Mouse (Mus musculus) MEL (cell line): ENCODE data around the gene Cdh13. TPM values are rescaled to one million over a fixed set of nuclear protein-coding genes. Genes with fewer than 3 reads are reported as not detected.

Experiments
- DNase-seq: peaks from one replicate; pipeline ENCODE4 v3.0.0; 2011; ENCODE audit warnings: low read depth, low spot score
- H3K27ac ChIP-seq: 2 replicates; pipeline ENCODE4 v1.5.1; 2012; ENCODE audit warnings: low read depth, mild to moderate bottlenecking, control low read depth, low read length, moderate library complexity; ENCODE audit not compliant: control insufficient read depth
- H3K27me3 ChIP-seq, 2 experiments: fragments of 150-350 bp in 1 of 2; sonication (generic) in 1 of 2; 2 replicates each; pipeline ENCODE4 v1.6.1; 2012; ENCODE audit warnings: low read length in 2 of 2, mild to moderate bottlenecking in 2 of 2, improper control_type of control experiment in 1 of 2, moderate library complexity in 1 of 2; ENCODE audit not compliant: insufficient read depth in 2 of 2, control insufficient read depth in 1 of 2
- H3K36me3 ChIP-seq, 2 experiments: 2 replicates each; pipeline ENCODE4 v1.6.1; 2012 to 2014; ENCODE audit warnings: low read length in 2 of 2, improper control_type of control experiment in 1 of 2, inconsistent platforms in 1 of 2, mild to moderate bottlenecking in 1 of 2; ENCODE audit not compliant: insufficient read depth in 2 of 2, control insufficient read depth in 1 of 2
- H3K4me1 ChIP-seq, 2 experiments: fragments of 150-350 bp in 1 of 2; sonication (generic) in 1 of 2; 2 replicates each; pipeline ENCODE4 v1.6.1; 2012; ENCODE audit warnings: low read length in 2 of 2, improper control_type of control experiment in 1 of 2, mild to moderate bottlenecking in 1 of 2; ENCODE audit not compliant: insufficient read depth in 2 of 2, control insufficient read depth in 1 of 2
- H3K4me3 ChIP-seq, 2 experiments: fragments of 150-350 bp in 1 of 2; sonication (generic) in 1 of 2; 2 replicates each; pipeline ENCODE4 v1.5.1; 2012; ENCODE audit warnings: low read depth in 2 of 2, low read length in 2 of 2, mild to moderate bottlenecking in 2 of 2, moderate library complexity in 2 of 2, control low read depth in 1 of 2, improper control_type of control experiment in 1 of 2; ENCODE audit not compliant: control insufficient read depth in 1 of 2, insufficient read depth in 1 of 2
- H3K79me2 ChIP-seq: 2 replicates; pipeline ENCODE4 v1.6.1; 2012; ENCODE audit warnings: mild to moderate bottlenecking, low read length, moderate library complexity; ENCODE audit not compliant: control insufficient read depth, poor library complexity, insufficient read depth
- H3K9ac ChIP-seq: 2 replicates; pipeline ENCODE4 v1.6.1; 2012; ENCODE audit warnings: low read depth, mild to moderate bottlenecking, control low read depth, low read length, moderate library complexity; ENCODE audit not compliant: control insufficient read depth, poor library complexity, severe bottlenecking
- H3K9me3 ChIP-seq: fragments of 150-350 bp; sonication (generic); replicated peaks from 2 replicates; pipeline ENCODE4 v1.6.1; 2012; ENCODE audit warnings: mild to moderate bottlenecking, low read length, improper control_type of control experiment, moderate library complexity; ENCODE audit not compliant: insufficient read depth
- BHLHE40 ChIP-seq: IDR thresholded peaks from 2 replicates; pipeline ENCODE4 v1.6.1; 2012; ENCODE audit warnings: low read depth, mild to moderate bottlenecking, inconsistent platforms, low read length, improper control_type of control experiment, borderline replicate concordance
- CTCF ChIP-seq, 3 experiments: IDR thresholded peaks in 2 of 3; conservative IDR thresholded peaks in 1 of 3; 2 replicates each; pipeline ENCODE4 v1.5.1; 2011 to 2012; ENCODE audit warnings: low read length in 3 of 3, low read depth in 2 of 3, mild to moderate bottlenecking in 2 of 3, improper control_type of control experiment in 1 of 3, inconsistent platforms in 1 of 3, mixed read lengths in 1 of 3, moderate library complexity in 1 of 3; ENCODE audit not compliant: control insufficient read depth in 1 of 3, insufficient read depth in 1 of 3, poor library complexity in 1 of 3, severe bottlenecking in 1 of 3
- EP300 ChIP-seq, 2 experiments: IDR thresholded peaks; 2 replicates each; pipeline ENCODE4 v1.6.1; 2011; ENCODE audit warnings: improper control_type of control experiment in 2 of 2, low read length in 2 of 2, low read depth in 1 of 2, mild to moderate bottlenecking in 1 of 2
- GATA1 ChIP-seq: IDR thresholded peaks from 2 replicates; pipeline ENCODE4 v1.6.1; 2011; ENCODE audit warnings: low read depth, low read length, improper control_type of control experiment
- KAT2A ChIP-seq: conservative IDR thresholded peaks from 2 replicates; pipeline ENCODE4 v1.6.1; 2012; ENCODE audit warnings: low read depth, low read length, improper control_type of control experiment, inconsistent platforms
- MAFK ChIP-seq: IDR thresholded peaks from 2 replicates; pipeline ENCODE4 v1.6.1; 2011; ENCODE audit warnings: low read depth, mild to moderate bottlenecking, low read length, improper control_type of control experiment, borderline replicate concordance
- MEF2A ChIP-seq: IDR thresholded peaks from 2 replicates; pipeline ENCODE4 v1.6.1; 2014; ENCODE audit warnings: low read depth, mild to moderate bottlenecking, inconsistent platforms, low read length, improper control_type of control experiment; ENCODE audit not compliant: poor library complexity, insufficient replicate concordance, severe bottlenecking; ENCODE audit errors: extremely low read depth
- MXI1 ChIP-seq: IDR thresholded peaks from 2 replicates; pipeline ENCODE4 v1.6.1; 2011; ENCODE audit warnings: mild to moderate bottlenecking, low read depth, low read length, improper control_type of control experiment
- MYC ChIP-seq: IDR thresholded peaks from 2 replicates; pipeline ENCODE4 v1.6.1; 2011; ENCODE audit warnings: low read depth, mild to moderate bottlenecking, low read length, improper control_type of control experiment, moderate library complexity
- NRF1 ChIP-seq: IDR thresholded peaks from 2 replicates; pipeline ENCODE4 v1.6.1; 2014; ENCODE audit warnings: low read depth, mild to moderate bottlenecking, inconsistent platforms, low read length, improper control_type of control experiment, moderate library complexity; ENCODE audit not compliant: poor library complexity, insufficient read depth, severe bottlenecking
- POLR2A ChIP-seq, 2 experiments: IDR thresholded peaks; 2 replicates each; pipeline ENCODE4 v1.6.1; 2011 to 2012; ENCODE audit warnings: low read length in 2 of 2, mild to moderate bottlenecking in 2 of 2, control low read depth in 1 of 2, improper control_type of control experiment in 1 of 2, low read depth in 1 of 2, moderate library complexity in 1 of 2; ENCODE audit not compliant: control insufficient read depth in 1 of 2, insufficient read depth in 1 of 2, poor library complexity in 1 of 2
- POLR2AphosphoS5 ChIP-seq: IDR thresholded peaks from 2 replicates; pipeline ENCODE4 v1.6.1; 2012; ENCODE audit warnings: low read depth, borderline replicate concordance, mild to moderate bottlenecking, inconsistent platforms, low read length, moderate library complexity, mixed read lengths
- RAD21 ChIP-seq: IDR thresholded peaks from 2 replicates; pipeline ENCODE4 v1.6.1; 2011; ENCODE audit warnings: mild to moderate bottlenecking, low read depth, low read length, improper control_type of control experiment
- RCOR1 ChIP-seq: IDR thresholded peaks from 2 replicates; pipeline ENCODE4 v1.6.1; 2012; ENCODE audit warnings: low read depth, mild to moderate bottlenecking, inconsistent platforms, low read length, improper control_type of control experiment
- SIN3A ChIP-seq: IDR thresholded peaks from 2 replicates; pipeline ENCODE4 v1.6.1; 2012; ENCODE audit warnings: low read length, improper control_type of control experiment, inconsistent platforms
- SMC3 ChIP-seq: IDR thresholded peaks from 2 replicates; pipeline ENCODE4 v1.6.1; 2011; ENCODE audit warnings: low read depth, low read length, improper control_type of control experiment
- TBP ChIP-seq: IDR thresholded peaks from 2 replicates; pipeline ENCODE4 v1.8.0; 2011; ENCODE audit warnings: low read depth, low read length, improper control_type of control experiment
- UBTF ChIP-seq: IDR thresholded peaks from 2 replicates; pipeline ENCODE4 v1.6.1; 2012; ENCODE audit warnings: low read depth, mild to moderate bottlenecking, inconsistent platforms, low read length, improper control_type of control experiment, moderate library complexity, borderline replicate concordance; ENCODE audit not compliant: insufficient read depth
- USF2 ChIP-seq, 2 experiments: IDR thresholded peaks; 2 replicates each; pipeline ENCODE4 v1.6.1; 2011 to 2012; ENCODE audit warnings: improper control_type of control experiment in 2 of 2, low read length in 2 of 2, borderline replicate concordance in 1 of 2, inconsistent platforms in 1 of 2, low read depth in 1 of 2, mild to moderate bottlenecking in 1 of 2; ENCODE audit not compliant: insufficient read depth in 1 of 2
- ZC3H11A ChIP-seq: IDR thresholded peaks from 2 replicates; pipeline ENCODE4 v1.6.1; 2012; ENCODE audit warnings: low read depth, mild to moderate bottlenecking, inconsistent platforms, low read length, improper control_type of control experiment
- ZKSCAN1 ChIP-seq: IDR thresholded peaks from 2 replicates; pipeline ENCODE4 v1.6.1; 2012; ENCODE audit warnings: low read depth, mild to moderate bottlenecking, inconsistent platforms, low read length, improper control_type of control experiment, moderate library complexity
- ZNF384 ChIP-seq: IDR thresholded peaks from 2 replicates; pipeline ENCODE4 v1.6.1; 2012; ENCODE audit warnings: low read depth, mild to moderate bottlenecking, inconsistent platforms, low read length, improper control_type of control experiment
- polyA plus RNA-seq, 2 experiments: library from polyadenylated mRNA; stranded (reverse) in 1 of 2; unstranded in 1 of 2; fragments of >175 nt in 1 of 2; fragments of >200 nt in 1 of 2; gene quantifications; 2 replicates each; pipeline versions ENCODE4 v1.2.1 to v1.2.4; 2012; ENCODE audit warnings: low replicate concordance in 2 of 2, low read depth in 1 of 2; ENCODE audit not compliant: insufficient read length in 2 of 2, insufficient read depth in 1 of 2, missing spikeins in 1 of 2
- total RNA-seq: library from RNA; depleted of rRNA; stranded (reverse); fragments of 300-350 nt; gene quantifications from 2 replicates; pipeline ENCODE4 v1.2.3, GENCODE M21; 2012

Gene Cdh13
- total and polyA plus RNA-seq, 3 experiments = not detected

DNA sequence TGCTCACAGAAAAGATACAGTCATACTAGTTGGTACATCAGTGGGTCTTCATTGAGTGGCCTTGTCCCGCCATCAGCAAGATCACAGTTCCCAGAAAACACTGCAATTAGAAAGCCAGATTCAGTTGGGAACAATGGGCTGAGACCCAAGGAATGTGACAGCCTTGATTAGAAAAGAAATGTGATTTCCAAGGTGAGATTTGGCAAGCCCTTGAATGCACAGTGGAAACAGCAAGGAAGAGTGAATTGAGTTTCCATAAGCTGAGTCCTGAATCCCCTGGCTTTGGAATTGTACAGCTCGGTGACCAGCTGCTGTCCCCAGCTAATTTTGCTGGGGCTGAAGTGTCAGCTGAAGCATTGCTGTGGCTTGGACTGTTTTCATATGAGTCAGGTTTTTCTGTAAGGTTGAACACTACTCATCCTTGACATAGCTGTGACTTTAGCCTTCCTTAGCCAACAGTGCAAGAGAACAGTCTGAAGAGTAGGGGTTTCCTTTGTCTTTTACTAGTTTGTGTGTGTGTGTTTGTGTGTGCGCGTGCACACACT is 133.3 kb downstream of the Cdh13 start:
- Histone ChIP-seq H3K4me3 (no peak overlapping the region), H3K9me3 (no peaks in the 10 kb centered on the region)
- TF ChIP-seq KAT2A (no peak), SIN3A (no peak), CTCF (IDR thresholded peaks at IDR 0.05 in 2 of 3, conservative IDR thresholded peaks at IDR 0.05 in 1 of 3; ENCODE audit: control insufficient read depth in 1 of 3, insufficient read depth in 1 of 3, low read depth in 2 of 3, low read length in 3 of 3, poor library complexity in 1 of 3, severe bottlenecking in 1 of 3) (no peak), POLR2A (IDR thresholded peaks at IDR 0.05; ENCODE audit: control insufficient read depth in 1 of 2, insufficient read depth in 1 of 2, low read depth in 1 of 2, low read length in 2 of 2, poor library complexity in 1 of 2) (no peak), MYC (no peak), GATA1 (no peak), EP300 (IDR thresholded peaks at IDR 0.05; ENCODE audit: low read depth in 1 of 2, low read length in 2 of 2) (no peak), UBTF (no peak), MXI1 (no peak), ZC3H11A (no peak), USF2 (IDR thresholded peaks at IDR 0.05; ENCODE audit: borderline replicate concordance in 1 of 2, insufficient read depth in 1 of 2, low read depth in 1 of 2, low read length in 2 of 2) (no peak), NRF1 (no peak), TBP (no peak), POLR2AphosphoS5 (no peak)

DNA sequence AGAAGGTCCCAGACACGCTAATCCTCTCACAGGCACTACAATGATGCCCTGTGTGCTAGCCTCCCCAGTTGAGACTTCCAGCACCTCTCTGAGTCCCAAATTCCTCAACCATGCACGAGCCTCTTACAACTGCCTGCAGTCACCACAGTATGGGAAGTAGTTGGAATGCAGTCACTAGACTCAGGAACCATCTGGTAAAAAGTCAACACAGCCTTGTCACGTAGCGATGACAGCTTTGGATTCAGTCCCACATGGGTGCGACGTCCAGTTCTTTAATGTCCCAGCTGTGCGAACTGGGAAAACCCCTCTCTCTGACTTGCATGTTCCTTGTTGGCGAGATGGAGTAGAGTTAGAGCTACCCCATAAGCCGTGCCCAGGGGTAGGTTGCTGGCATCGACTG is 139.1 kb downstream of the Cdh13 start:
- Histone ChIP-seq H3K79me2 (no peaks in the 10 kb centered on the region), H3K4me1 (no peaks in the 10 kb centered on the region), H3K9ac (no peak overlapping the region), H3K4me3 (no peak overlapping the region), H3K27me3 (no peaks in the 10 kb centered on the region), H3K36me3 (no peaks in the 10 kb centered on the region), H3K9me3 (no peaks in the 10 kb centered on the region), H3K27ac (no peak overlapping the region)
- DNase-seq = no peak
- TF ChIP-seq RAD21 = no peak
- TF ChIP-seq ZC3H11A = no peak
- TF ChIP-seq GATA1 = no peak
- no peak for TF ChIP-seq BHLHE40
- TF ChIP-seq USF2 (IDR thresholded peaks at IDR 0.05; ENCODE audit: borderline replicate concordance in 1 of 2, insufficient read depth in 1 of 2, low read depth in 1 of 2, low read length in 2 of 2) = no peak
- no peak for TF ChIP-seq RCOR1
- no peak for TF ChIP-seq SMC3
- no peak for TF ChIP-seq NRF1
- no peak for TF ChIP-seq MEF2A
- no peak for TF ChIP-seq CTCF (IDR thresholded peaks at IDR 0.05 in 2 of 3, conservative IDR thresholded peaks at IDR 0.05 in 1 of 3; ENCODE audit: control insufficient read depth in 1 of 3, insufficient read depth in 1 of 3, low read depth in 2 of 3, low read length in 3 of 3, poor library complexity in 1 of 3, severe bottlenecking in 1 of 3)
- TF ChIP-seq TBP = no peak
- no peak for TF ChIP-seq KAT2A
- TF ChIP-seq MAFK = no peak
- no peak for TF ChIP-seq POLR2A (IDR thresholded peaks at IDR 0.05; ENCODE audit: control insufficient read depth in 1 of 2, insufficient read depth in 1 of 2, low read depth in 1 of 2, low read length in 2 of 2, poor library complexity in 1 of 2)
- no peak for TF ChIP-seq ZKSCAN1
- TF ChIP-seq EP300 (IDR thresholded peaks at IDR 0.05; ENCODE audit: low read depth in 1 of 2, low read length in 2 of 2) = no peak
- TF ChIP-seq SIN3A = no peak
- no peak for TF ChIP-seq ZNF384

More for the DNA sequence above, 133.3 kb downstream of the Cdh13 start:
- Histone ChIP-seq H3K4me1 (no peaks in the 10 kb centered on the region), H3K27me3 (no peaks in the 10 kb centered on the region), H3K79me2 (no peaks in the 10 kb centered on the region), H3K36me3 (no peaks in the 10 kb centered on the region), H3K27ac (no peak overlapping the region), H3K9ac (no peak overlapping the region)
- DNase-seq = no peak
